Mouse (Mus musculus) right cerebral cortex, postnatal 25 days (tissue): Measurements from ENCODE around the gene Olfr1180.
"Not testable (repeated sequence)": the region's sequence is repeated elsewhere in the genome, so short reads cannot be mapped to it uniquely, and the experiment has no call there.

Experiments
- DNase-seq: peaks from one replicate; pipeline ENCODE4 v3.0.0; 2022

The Olfr1180 gene

GRCm38 (mm10) chr2:88419051-88419450 is at the start of gene Olfr1180:
TSS of gene Olfr1180 (minus strand) at chr2:88419151.
- no peak for DNase-seq

GRCm38 (mm10) chr2:88454567-88454966 is 35.6 kb upstream of the Olfr1180 start, which contains the start of gene Olfr1183:
TSS of gene Olfr1183 (plus strand) at chr2:88454867.
- DNase-seq: not testable (repeated sequence)

GRCm38 (mm10) chr2:88449031-88449430 is 30.1 kb upstream of the Olfr1180 start, which contains the start of gene Gm13757:
TSS of gene Gm13757 (minus strand) at chr2:88449131.
- no peak for DNase-seq

- DNase-seq: no peak
Observed at GRCm38 (mm10) chr2:88426071-88426470, 7.1 kb upstream of the Olfr1180 start, which contains the start of gene Olfr1181. TSS of gene Olfr1181 (minus strand) at chr2:88426171.

GRCm38 (mm10) chr2:88406353-88406752 is 12.6 kb downstream of the Olfr1180 start, which contains the start of gene Olfr1179:
TSS of gene Olfr1179 (minus strand) at chr2:88406453.
- no peak for DNase-seq

GRCm38 (mm10) chr2:88386762-88387161 is 32.2 kb downstream of the Olfr1180 start, which contains the start of gene Olfr1178:
TSS of gene Olfr1178 (plus strand) at chr2:88387062.
- no peak for DNase-seq
